Mouse (Mus musculus) lung, postnatal 25 days (tissue): ENCODE data around the gene Dclk2.

Experiments used
- DNase-seq: peaks from one replicate; pipeline ENCODE4 v3.0.0; 2022; ENCODE audit warnings: low spot score

Dclk2 gene

DNA sequence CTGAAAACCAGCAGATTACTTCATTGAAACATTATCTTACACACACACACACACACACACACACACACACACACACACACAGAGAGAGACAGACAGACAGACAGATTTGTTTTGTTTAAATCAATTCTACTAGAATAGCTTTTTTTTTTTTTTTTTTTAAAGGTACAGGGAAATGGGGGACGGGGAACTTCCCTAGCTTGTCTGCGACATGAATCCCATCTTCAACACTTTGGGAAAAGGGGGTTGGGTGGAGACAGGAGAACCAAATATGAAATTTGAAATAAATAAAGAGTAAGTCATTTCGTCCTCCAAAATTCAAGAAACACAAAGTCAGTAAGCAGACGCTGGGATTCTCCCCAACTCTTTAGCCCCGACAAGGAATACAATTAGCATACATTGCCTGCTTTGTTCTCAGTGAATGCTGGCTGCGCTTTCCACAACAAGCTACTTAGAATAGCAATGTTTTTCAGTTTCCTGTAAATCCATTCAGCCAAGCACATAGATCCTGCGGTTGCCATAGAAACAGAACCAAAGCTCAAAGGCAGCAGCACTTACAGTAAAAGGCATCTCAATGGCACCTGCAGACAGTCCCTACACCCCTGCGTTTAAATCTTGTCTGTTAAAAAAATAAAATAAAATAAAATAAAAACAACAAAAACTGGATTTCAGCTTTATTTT lies 75.7 kb downstream of the Dclk2 start:
- peak; percentile 8 for DNase-seq

DNA sequence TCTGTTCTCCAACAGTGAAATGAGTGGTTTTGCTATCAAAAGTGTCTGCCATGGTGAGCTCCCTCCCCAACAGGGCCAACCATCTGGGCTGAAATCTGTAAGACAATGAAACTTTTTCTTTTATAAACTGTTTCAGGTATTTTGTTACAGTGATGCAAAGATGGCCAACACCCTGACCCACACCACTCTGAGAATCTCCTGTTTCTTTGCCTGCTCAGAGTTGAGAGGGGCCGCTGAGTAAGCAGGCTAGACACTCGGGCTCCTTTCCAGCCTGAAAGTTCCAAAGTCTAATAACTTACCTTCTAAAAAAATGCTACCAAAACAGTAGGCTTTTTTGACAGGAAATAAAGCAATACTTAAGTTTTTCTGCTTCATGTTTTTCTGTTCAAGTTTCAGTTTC lies 78.2 kb downstream of the Dclk2 start:
- no peak for DNase-seq

DNA sequence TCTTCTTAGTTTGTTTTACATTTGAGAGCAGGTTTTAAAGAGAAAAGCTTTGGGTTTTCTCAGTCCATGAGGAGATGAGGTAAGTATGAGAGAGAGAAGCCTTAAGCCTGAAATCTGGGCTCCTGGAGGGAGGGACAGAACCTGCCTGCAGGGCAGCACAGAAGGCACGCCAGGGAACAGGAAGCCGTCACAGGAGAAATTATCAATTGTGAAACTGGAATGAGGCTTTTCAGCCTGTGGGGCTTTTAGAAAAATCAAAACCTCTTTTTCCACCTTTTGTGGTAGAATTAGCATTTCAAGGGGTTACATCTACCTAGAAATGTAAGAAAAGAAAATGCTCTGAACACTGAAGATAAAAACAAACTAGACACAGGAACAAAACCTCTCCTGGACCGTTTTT lies 81.0 kb downstream of the Dclk2 start:
- DNase-seq = no peak

DNA sequence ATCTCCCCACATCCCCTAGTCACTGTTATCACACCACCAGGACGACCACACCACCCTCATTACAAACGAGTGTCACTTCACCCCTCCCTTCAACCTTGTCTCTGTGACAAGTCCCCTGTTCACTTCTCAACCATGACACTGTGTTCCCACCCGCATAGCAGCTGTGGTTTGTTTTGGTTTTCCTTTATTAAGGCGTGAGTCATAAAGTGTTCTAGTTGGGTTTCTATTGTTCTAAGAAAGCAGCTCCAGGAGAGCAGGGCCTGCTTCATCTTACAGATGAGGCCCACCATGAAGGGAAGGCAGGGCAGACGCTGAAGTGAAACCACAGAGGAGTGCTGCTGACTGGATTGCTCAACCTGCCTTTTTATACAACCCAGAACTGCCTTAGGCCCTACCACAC lies 83.3 kb downstream of the Dclk2 start:
- no peak for DNase-seq

DNA sequence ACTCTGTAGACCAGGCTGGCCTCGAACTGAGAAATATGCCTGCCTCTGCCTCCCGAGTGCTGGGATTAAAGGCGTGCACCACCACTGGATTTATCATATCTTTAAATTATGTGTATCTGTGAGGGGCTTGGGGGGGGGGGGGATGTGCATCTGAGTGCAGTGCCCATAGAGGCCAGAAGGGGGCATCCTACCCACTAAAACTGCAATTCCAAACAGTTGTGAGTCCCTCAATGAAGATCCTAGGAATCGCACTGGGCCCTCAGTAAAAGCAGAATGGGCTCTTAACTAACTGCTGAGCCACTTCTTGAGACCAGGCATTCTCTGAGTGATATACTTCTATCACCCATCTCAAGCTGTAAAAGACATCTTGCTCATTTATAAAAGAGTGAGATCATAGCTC lies 85.5 kb downstream of the Dclk2 start:
- DNase-seq = no peak

DNA sequence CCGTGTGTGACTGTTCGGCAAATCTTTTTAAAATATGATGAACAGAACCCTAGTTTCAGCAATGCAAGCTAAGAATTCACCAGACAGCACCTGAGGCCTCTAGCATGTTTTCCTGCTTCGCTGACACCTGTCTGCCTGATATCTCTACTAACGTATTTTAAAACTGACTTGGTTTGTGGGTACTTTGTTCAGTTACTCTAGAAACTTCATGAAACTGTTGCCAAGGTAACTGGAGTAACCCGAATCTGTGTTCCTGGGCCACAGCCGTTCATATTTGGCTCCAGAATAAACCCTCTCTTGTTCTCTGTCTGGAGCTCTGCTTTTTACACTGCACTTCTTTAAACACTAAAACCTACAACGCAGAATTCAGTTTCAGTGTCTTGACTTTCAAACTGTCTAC lies 86.3 kb downstream of the Dclk2 start:
- DNase-seq = no peak

DNA sequence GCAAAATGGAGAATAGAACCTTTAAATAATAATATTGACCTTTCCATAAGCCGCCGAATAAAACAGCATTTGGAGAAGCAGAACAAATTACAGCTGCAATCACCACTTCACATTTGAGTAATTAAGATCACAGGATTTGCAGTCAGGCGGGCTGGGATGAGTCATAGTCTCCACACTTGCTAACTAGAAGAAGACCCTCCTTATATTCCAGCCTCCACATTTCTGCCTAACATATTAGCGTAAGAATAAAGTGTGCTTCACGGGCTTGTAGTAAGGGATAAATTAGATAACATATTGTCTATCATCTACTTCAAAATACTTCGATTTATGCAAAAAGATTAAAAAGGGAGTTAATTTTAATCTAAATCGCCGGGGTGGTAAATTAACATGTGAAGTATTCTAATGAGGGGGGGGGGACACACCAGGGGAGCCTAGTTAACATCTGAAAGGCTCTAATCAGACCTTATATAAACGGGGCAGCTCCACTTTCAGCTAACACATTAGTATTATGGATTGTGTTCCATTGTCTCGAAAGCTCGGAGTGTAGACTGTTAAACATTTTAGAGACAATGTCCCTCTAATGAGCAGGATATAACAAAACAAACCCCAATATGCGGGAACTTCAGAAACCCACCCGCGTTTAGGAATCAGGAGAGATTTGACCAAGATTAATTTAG lies 87.9 kb downstream of the Dclk2 start:
- DNase-seq = no peak

DNA sequence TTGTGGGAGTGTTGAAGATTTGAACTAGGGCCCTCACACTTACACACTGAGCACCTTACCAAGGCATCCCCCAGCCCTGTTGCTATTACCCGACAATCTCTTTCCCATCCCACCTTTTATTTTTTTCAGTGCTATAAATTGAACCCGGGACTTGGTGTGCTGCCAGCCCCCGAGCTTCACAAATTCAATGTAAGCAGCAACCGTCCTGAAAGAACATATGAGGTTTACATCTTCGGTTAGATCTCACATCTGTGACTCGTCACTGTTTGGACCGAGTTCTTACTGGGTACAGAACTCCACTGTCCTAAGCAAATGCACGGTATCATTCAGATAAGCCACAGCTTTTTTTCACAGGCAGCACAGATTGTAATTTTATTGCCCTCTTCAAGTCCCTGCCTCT lies 88.5 kb downstream of the Dclk2 start:
- no peak for DNase-seq

DNA sequence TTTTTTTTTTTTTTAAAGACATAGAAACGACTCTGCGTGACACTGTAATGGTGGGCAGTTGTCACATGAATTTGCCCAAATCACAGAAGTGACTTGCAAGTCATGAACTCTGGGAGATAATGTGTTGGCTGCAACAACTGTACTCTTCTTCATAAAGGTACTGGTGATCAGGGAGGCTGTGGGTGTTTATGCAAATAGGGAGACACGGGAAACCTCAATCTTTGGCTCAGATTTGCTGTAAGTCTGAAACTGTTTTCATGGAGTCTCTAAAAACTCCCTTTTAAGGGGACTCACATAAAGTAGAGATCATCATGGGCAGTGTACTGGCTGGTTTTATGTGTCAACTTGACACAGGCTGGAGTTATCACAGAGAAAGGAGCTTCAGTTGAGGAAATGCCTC lies 93.1 kb downstream of the Dclk2 start:
- DNase-seq = no peak

DNA sequence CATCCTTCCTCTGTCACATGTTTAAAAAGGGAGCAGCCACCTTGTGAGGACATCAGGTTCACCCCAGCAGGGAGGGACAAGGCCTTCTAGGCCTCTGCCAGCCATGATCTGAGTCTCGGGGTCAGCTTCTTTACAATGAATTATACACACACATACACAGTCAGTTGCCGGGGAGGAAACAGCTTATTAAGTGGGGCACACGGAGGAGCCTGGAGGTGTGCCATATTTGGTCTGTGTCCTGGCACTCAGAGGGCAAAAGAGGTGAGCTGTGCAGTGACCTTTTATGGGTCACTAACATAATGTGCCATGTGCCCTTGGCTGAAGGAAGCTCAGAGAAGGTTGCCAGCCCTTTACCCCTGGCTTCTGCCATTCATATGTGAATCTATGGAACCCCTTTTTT lies 99.3 kb downstream of the Dclk2 start:
- no peak for DNase-seq

DNA sequence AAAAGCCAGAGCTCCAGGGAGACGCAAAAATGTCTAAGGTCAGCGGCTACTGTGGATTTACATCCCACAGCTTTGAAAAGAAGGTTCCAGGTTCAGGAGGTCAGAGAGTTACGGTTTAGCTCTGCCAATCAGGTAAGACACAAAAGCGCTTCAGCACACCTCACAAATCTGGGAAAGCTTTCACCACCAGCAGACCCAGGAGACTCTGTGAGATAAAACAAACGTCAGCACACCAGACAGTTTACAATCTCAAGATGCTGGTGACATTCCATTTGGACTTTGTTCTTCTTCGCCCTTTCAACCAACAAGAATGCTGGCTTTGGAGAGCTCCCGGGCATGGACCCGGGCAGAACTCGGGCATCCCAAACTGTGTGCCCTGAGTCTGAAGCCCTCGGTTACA lies 100.3 kb downstream of the Dclk2 start:
- DNase-seq = no peak

DNA sequence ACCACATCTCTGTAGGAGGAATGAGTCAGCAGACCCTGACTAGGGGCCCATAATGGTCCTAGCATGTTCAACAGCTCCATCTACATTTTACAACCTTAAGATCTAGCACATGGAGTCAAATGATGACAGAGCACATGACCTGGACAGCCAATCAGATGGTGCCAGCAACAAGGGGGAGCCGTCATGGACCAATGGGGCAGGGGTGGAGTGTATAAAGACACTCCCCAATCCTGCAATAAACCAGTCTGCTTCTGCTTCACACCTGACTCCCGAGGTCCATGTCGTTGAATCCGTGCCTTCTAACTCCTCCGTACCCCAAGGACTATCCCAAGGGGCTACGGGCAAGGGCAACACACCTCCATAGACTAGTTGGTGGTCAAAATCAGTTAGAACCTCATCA lies 101.3 kb downstream of the Dclk2 start:
- DNase-seq = no peak

DNA sequence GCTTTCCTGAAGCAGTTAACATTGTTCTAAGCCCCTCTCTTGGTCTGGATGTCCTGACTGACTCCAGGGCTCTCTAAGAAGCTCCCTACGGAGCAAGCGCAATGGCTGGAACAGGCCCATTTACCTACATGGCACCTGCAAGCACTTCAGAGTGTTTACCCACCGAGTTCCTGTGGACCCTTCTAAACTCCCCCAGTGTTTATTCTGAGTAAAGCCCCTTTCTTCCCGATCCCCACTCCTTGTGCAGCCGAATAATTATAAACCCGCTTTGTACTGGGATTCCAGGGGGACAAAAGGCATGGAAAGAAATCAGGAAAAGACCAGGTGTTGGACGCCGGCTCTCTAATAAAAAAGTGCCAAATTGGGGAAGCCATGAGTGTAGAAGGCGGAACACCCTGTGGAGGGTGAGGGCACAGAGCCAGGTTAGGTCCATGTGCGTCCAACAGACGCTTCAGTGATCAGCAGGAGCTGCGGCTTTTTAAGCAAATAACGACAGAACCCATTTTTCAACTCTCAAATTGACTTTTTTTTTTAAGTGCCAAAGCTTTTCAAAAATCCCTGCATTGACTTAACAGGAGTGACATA lies 102.6 kb downstream of the Dclk2 start:
- DNase-seq = no peak

DNA sequence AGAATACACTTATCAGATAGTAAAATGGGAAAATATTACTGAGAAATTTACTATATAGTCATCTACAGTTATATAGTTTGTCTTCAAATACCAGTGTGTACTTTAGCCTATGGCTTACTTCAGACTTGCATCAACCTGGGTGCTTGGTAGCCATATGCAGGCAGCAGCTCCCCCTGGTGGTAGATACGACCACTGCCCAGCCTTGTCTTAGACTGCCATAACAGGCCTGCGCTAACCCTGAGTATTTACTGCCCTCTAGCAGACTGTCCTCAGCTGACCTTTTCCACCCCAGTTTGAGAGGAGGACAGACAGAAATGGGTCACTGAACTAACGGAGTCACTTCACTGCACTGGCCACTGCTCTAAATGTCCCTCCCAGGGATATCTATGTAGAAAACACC lies 108.0 kb downstream of the Dclk2 start:
- peak; percentile 83 for DNase-seq

DNA sequence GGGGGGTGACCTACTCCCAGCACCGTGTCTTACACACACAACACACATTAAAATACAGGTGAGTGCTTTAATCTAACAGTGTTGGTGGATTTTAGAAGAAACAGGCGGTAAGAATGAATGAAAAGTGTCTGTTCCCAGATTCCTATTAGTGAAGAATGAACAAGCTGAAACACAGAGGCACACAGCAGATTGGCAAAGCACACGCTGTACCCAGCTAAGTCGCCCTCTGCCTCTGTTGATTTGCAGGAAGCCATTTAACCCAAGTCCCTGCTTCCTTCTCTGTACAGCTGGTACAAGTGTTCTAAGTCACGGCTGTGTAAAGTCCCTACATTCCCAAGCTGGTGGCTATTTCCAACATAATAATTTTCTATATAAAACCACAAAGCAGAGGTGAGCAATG lies 109.7 kb downstream of the Dclk2 start:
- no peak for DNase-seq

DNA sequence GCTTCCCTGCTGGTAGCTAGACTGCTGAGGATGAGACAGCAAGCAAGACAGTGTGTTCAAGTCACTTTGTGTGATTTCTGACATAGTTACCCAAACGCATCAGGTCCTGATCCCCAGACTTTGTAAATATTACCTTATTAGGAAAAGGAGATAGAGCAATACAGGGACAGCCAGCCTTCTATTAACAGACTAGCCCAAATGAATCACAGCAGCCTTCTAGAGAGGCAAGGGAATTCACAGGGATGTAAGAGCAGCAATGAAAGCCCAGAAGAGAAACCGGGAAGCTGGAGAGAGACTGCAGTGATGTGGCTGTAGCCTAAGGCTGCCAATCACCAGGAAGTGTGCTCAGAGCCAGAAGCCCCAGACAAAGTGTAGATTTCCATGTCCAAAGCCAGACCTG lies 111.0 kb downstream of the Dclk2 start:
- no peak for DNase-seq

DNA sequence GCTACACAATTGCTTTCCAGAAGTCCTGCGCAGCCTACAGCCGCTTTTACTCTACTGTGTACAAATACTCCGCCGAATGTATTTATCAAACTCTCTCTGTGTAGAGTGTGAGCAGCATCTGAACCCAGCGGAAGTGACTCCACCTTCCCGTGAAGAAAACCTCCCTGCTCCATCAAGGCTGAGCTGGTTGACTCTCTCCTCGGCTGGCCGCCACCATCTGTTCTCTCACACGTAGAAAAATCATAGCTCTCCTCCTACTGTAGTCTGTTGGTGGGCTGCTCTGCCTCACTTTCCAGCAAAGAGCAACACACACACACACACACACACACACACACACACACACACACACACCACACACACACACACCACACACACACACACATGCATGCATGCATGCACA lies 111.5 kb downstream of the Dclk2 start:
- no peak for DNase-seq

DNA sequence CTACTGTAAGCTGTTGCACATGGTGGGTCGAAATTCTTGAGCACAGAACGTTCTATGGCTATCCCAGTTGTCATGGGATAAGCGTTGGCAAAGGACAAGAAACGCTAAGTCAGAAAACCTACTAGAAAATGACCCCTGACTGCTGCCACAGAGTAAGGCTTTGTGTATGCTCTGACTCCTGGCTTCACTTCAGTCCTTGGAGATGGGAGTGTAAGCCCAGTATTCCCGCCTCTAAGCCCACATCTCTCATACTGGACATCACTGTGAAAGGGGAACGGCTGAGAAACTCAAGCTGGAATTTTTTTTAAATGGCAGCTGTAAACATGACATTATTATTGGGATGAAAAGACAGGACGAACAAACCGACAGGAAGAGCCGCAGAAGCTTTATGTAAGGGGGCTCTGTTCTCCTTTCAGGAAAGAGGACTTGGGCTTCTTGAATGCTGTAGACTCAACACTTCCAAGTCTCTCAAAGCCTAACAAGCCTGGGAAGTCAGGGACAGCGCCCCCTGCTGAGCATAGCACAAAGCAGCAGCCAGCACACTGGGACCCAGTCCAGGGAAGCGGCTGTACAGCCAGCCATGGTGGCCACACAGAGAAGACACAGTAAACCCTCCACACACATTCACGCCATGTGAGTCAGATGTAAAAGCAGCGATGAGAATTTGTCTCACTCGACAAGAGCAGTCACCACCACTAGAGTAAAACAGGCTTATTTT lies 112.7 kb downstream of the Dclk2 start:
- no peak for DNase-seq

DNA sequence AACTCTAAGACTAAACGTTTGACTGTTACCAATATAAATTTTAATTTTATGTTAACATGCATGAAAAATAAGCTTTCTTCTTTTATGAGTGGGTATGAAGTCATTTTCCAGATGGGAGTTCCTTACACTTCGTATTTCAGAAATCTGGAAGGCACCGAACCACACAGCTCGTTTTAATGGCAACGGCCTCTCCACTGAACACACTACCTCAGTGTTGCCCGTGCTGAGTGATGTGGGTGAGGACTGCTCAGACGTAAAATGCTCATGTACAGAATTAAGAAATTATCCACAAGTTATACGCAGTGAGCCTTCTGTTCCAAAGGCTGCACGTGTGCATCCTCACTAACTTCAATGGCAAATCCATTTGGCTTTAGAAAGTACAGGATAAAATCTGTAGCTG lies 113.8 kb downstream of the Dclk2 start:
- no peak for DNase-seq

DNA sequence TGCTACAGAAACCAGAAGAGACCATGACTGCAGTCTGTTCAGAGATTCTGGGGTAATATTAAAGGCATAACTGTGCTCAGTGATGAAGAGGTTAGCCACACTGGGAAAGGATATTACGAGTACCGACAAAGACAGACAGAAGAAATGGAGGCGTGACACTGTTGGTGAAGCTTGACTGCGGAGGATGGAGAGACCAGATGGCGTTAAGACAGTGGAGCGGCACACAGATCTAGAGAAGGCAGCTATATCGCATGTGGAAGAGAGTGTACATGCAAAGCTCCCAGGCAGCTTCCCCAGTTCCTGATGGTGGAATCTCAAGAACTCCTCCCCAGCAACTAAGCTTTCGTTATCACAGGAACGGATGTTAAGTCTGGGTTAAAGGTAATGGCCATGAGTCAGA lies 116.4 kb downstream of the Dclk2 start:
- no peak for DNase-seq

DNA sequence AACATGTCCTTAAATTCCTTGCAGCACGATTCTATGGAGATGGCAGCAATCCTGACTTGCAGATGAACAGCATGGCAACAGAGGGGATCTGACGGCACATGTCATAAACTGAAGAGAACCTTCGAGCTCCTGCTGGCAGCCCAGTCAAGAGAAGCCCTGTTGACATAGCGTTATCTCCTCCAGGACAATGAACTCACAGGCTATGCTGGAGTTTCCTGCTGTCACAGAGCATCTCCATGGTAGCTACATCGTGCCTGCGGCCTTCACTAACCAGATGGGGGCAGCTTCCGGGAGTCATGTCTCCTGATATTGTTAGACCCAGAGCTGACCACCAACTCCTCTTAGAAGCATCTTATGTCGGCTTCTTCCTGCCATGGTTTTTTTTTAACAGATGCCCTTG lies 117.8 kb downstream of the Dclk2 start:
- no peak for DNase-seq

DNA sequence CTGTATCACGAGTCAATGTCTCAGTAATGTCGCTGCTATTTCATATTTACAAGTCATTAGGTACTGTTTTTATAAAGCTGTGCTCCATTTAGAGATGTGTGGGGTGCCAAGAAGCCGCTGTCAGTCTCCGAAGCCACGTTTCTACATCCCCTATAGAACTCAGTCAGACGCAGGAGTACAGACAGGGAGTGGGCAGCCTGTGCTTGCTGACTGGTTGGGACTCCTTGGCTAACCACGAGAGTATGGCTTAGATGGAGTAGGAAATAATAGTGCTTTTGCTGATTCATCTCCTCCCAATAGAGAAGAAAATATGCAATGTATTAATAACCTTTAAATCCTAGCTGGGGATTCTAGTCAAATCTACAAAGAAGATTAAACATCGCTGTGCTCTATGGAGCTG lies 119.8 kb downstream of the Dclk2 start:
- no peak for DNase-seq

DNA sequence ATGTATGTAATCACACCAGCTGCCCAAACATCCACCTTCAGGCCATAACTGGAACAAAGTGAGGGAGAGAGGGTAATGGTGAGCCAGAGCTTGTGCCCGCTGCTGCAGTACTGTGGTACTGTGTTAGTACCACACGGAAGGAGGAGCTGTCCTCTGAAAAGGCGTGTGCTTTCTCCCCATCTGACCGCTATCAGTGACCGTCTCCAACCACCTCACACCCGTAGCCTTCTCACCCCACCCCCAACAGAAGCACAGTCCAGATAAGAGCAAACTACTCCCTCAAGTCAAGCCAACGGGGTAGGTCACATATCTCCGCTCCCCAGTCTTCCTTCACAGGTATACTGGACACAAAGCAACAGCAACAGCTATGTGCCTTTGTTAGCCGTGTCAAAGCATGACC lies 121.6 kb downstream of the Dclk2 start:
- no peak for DNase-seq
